Mouse (Mus musculus): ENCODE measurements around the gene Lsamp. TPM values are rescaled to one million over a fixed set of nuclear protein-coding genes. Genes with fewer than 3 reads are reported as not detected.

Gene Lsamp
- total and polyA plus RNA-seq, 3 experiments: not detected

GRCm38 (mm10) chr16:41674316-41675038 lies 1690.3 kb downstream of the Lsamp start:
- no peaks in the 10 kb centered on the region for H3K27me3 ChIP-seq (replicated peaks)
- no peaks in the 10 kb centered on the region for H3K36me3 ChIP-seq (replicated peaks in 1 of 2; ENCODE audit: control insufficient read depth in 1 of 2, insufficient read depth in 1 of 2, low read length in 1 of 2)
- TF ChIP-seq GABPA (IDR thresholded peaks at IDR 0.05; ENCODE audit: insufficient replicate concordance, low read depth, low read length): no peak
- no peak for TF ChIP-seq ETS1 (conservative IDR thresholded peaks at IDR 0.05; ENCODE audit: low read depth, low read length)
- TF ChIP-seq POLR2A (IDR thresholded peaks at IDR 0.05; ENCODE audit: low read depth, low read length): no peak
- no peak for TF ChIP-seq ZNF384 (IDR thresholded peaks at IDR 0.05; ENCODE audit: low read depth, low read length)
- TF ChIP-seq SIN3A (IDR thresholded peaks at IDR 0.05; ENCODE audit: low read length): no peak
- no peak for TF ChIP-seq MEF2A (IDR thresholded peaks at IDR 0.05; ENCODE audit: borderline replicate concordance, low read depth, low read length)
- TF ChIP-seq CTCF (conservative IDR thresholded peaks at IDR 0.05 in 1 of 2, IDR thresholded peaks at IDR 0.05 in 1 of 2; ENCODE audit: low read depth in 2 of 2, low read length in 2 of 2): no peak
- no peak for TF ChIP-seq MAZ (IDR thresholded peaks at IDR 0.05; ENCODE audit: low read depth, low read length)
- no peak for TF ChIP-seq USF1 (IDR thresholded peaks at IDR 0.05; ENCODE audit: low read depth, low read length)
- no peak for TF ChIP-seq ZC3H11A (IDR thresholded peaks at IDR 0.05; ENCODE audit: low read depth, low read length)
- TF ChIP-seq TCF12 (IDR thresholded peaks at IDR 0.05; ENCODE audit: low read depth, low read length): no peak
- H3K79me2 ChIP-seq (replicated peaks; ENCODE audit: control insufficient read depth, extremely low read depth, insufficient read depth, poor library complexity, severe bottlenecking): no peaks in the 10 kb centered on the region
- H3K4me3 ChIP-seq (replicated peaks in 1 of 3; ENCODE audit: low read depth in 2 of 3, low read length in 2 of 3, poor library complexity in 1 of 3): no peak overlapping the region
- no peak for DNase-seq (ENCODE audit: extremely low read depth)
- H3K4me1 ChIP-seq (ENCODE audit: control insufficient read depth in 1 of 2, insufficient read depth in 2 of 2): no peaks in the 10 kb centered on the region
- H3K9me3 ChIP-seq (replicated peaks; ENCODE audit: low read length): peaks cover 66% of the 10 kb centered on the region
- dilution Hi-C loops (cut with MboI; ENCODE audit: extremely low pct_ligation_motif_present, extremely low pct_unique_long_range_greater_than_20kb, low sequenced_read_pairs) (no loop called here), in situ Hi-C loops (cut with MboI; ENCODE audit: low pct_ligation_motif_present, low pct_unique_long_range_greater_than_20kb, low sequenced_read_pairs) (no loop called here)
- H3K27ac ChIP-seq (ENCODE audit: insufficient read depth, low read depth): no peak overlapping the region
- H3K4me2 ChIP-seq (ENCODE audit: insufficient read depth, low read depth, poor library complexity, severe bottlenecking): no peak overlapping the region
- no peak overlapping the region for H3K9ac ChIP-seq (ENCODE audit: insufficient read depth, low read depth)

- Histone ChIP-seq H3K4me2 (ENCODE audit: insufficient read depth, low read depth, poor library complexity, severe bottlenecking) (no peak overlapping the region), H3K4me1 (ENCODE audit: control insufficient read depth in 1 of 2, insufficient read depth in 2 of 2) (no peaks in the 10 kb centered on the region), H3K4me3 (replicated peaks in 1 of 3; ENCODE audit: low read depth in 2 of 3, low read length in 2 of 3, poor library complexity in 1 of 3) (no peak overlapping the region), H3K9ac (ENCODE audit: insufficient read depth, low read depth) (no peak overlapping the region), H3K27ac (ENCODE audit: insufficient read depth, low read depth) (no peak overlapping the region), H3K27me3 (replicated peaks) (no peaks in the 10 kb centered on the region), H3K79me2 (replicated peaks; ENCODE audit: control insufficient read depth, extremely low read depth, insufficient read depth, poor library complexity, severe bottlenecking) (no peaks in the 10 kb centered on the region), H3K9me3 (replicated peaks; ENCODE audit: low read length) (peaks cover 61% of the 10 kb centered on the region), H3K36me3 (replicated peaks in 1 of 2; ENCODE audit: control insufficient read depth in 1 of 2, insufficient read depth in 1 of 2, low read length in 1 of 2) (no peaks in the 10 kb centered on the region)
- dilution Hi-C loops (cut with MboI; ENCODE audit: extremely low pct_ligation_motif_present, extremely low pct_unique_long_range_greater_than_20kb, low sequenced_read_pairs) (no loop called here), in situ Hi-C loops (cut with MboI; ENCODE audit: low pct_ligation_motif_present, low pct_unique_long_range_greater_than_20kb, low sequenced_read_pairs) (no loop called here)
- DNase-seq (ENCODE audit: extremely low read depth): no peak
- TF ChIP-seq PAX5 (IDR thresholded peaks at IDR 0.05; ENCODE audit: low read length) (no peak), KAT2A (IDR thresholded peaks at IDR 0.05; ENCODE audit: insufficient replicate concordance, low read length) (no peak), TBP (conservative IDR thresholded peaks at IDR 0.05; ENCODE audit: low read depth, low read length) (no peak), MAFK (IDR thresholded peaks at IDR 0.05; ENCODE audit: insufficient replicate concordance, low read length) (no peak), ZKSCAN1 (IDR thresholded peaks at IDR 0.05; ENCODE audit: borderline replicate concordance, low read depth, low read length) (no peak), HCFC1 (IDR thresholded peaks at IDR 0.05; ENCODE audit: low read depth, low read length) (no peak), NELFE (IDR thresholded peaks at IDR 0.05; ENCODE audit: low read depth, low read length) (no peak), NRF1 (IDR thresholded peaks at IDR 0.05; ENCODE audit: low read depth, low read length) (no peak), USF2 (conservative IDR thresholded peaks at IDR 0.05; ENCODE audit: low read depth, low read length) (no peak), ZMIZ1 (IDR thresholded peaks at IDR 0.05; ENCODE audit: low read depth, low read length) (no peak), MAZ (IDR thresholded peaks at IDR 0.05; ENCODE audit: low read depth, low read length) (no peak), JUND (conservative IDR thresholded peaks at IDR 0.05; ENCODE audit: low read depth, low read length) (no peak), MYC (IDR thresholded peaks at IDR 0.05; ENCODE audit: low read depth, low read length) (no peak), MXI1 (IDR thresholded peaks at IDR 0.05; ENCODE audit: low read depth, low read length) (no peak), CHD1 (IDR thresholded peaks at IDR 0.05; ENCODE audit: low read depth, low read length) (no peak), CTCF (conservative IDR thresholded peaks at IDR 0.05 in 1 of 2, IDR thresholded peaks at IDR 0.05 in 1 of 2; ENCODE audit: low read depth in 2 of 2, low read length in 2 of 2) (no peak)
These were observed 1691.6 kb downstream of the Lsamp start for GRCm38 (mm10) chr16:41675774-41676173.
